Mouse (Mus musculus): ENCODE data around the gene Pim2.
"Not testable (repeated sequence)": the region's sequence is repeated elsewhere in the genome, so short reads cannot be mapped to it uniquely, and the experiment has no call there.

Gene Pim2

DNA sequence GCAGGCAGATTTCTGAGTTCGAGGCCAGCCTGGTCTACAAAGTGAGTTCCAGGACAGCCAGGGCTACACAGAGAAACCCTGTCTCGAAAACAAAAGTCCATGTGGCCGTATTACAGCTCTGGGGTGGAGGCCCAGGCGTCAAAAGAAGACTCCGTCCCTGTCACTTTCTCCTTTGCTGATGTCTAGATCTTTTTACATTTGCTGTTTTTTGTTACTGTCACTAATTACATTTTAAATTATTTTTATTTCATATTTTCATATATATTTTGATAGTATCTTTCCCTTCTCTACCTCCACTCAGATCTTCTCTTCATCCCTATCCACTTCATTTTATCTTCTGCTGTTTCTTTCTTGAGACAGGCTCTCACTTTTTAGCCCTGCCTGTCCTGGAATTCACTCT lies 29.7 kb downstream of the Pim2 start, which contains the start of gene Gm10491:
Gm10491 (minus strand) TSS at position 101 of the 400 bp plus-strand sequence.
- no peak for DNase-seq (ENCODE audit: extremely low read depth, low read depth)

- DNase-seq (ENCODE audit: extremely low read depth, low read depth), result not testable (repeated sequence)
These were observed 31.2 kb downstream of the Pim2 start, which contains the start of gene Gm10490 for GRCm38 (mm10) chrX:7909242-7909641. Gm10490 (plus strand) TSS chrX:7909542.

- DNase-seq (ENCODE audit: extremely low read depth, low read depth), result no peak
These were observed 32.4 kb downstream of the Pim2 start for GRCm38 (mm10) chrX:7910473-7910872.

DNA sequence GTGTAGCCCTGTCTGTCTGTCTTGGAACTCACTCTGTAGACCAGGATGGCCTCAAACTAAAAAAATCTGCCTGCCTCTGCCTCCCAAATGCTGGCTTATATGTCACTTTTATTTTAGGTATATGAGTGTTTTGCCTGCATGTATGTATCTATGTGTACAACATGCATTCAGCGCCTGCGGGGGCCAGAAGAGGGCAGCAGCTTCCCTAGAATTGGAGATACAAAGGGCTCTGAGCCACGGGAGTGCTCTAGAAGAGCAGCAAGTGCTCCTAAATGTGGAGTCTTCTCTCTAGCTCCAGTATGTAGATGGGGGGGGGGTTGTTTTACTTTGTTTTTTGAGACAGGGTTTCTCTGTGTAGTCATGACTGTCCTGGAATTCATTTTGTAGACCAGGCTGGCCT lies 37.6 kb downstream of the Pim2 start:
- not testable (repeated sequence) for DNase-seq (ENCODE audit: extremely low read depth, low read depth)

- not testable (repeated sequence) for DNase-seq (ENCODE audit: extremely low read depth, low read depth)
These were observed 39.9 kb downstream of the Pim2 start for GRCm38 (mm10) chrX:7917960-7918359.

- no peak for DNase-seq (ENCODE audit: extremely low read depth, low read depth)
These were observed 41.7 kb downstream of the Pim2 start, which contains the start of gene Pcsk1n for GRCm38 (mm10) chrX:7919601-7920383. Pcsk1n (plus strand) TSS chrX:7919822.

- no peak for DNase-seq (ENCODE audit: extremely low read depth, low read depth)
These were observed 44.0 kb downstream of the Pim2 start for GRCm38 (mm10) chrX:7922032-7922431.

DNA sequence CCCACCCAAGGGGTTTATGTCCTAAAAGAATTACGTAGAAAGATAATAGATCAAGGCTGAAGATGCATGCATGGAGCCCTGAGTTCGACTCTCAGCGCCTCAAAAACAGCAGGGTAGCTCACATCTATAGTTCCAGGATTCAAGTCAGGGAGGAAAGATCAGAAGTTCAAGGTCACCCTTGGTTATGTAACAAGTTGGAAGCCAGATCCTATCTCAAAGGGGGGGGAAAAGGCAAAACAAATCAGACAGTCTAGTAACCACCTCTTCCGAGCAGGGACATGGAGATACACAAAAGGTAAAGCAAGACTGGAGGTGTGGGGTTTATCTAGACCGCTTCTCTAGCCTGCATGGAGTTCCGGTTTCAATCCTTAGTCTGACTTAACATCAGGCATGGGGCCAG lies 48.2 kb downstream of the Pim2 start:
- no peak for DNase-seq (ENCODE audit: extremely low read depth, low read depth)

DNA sequence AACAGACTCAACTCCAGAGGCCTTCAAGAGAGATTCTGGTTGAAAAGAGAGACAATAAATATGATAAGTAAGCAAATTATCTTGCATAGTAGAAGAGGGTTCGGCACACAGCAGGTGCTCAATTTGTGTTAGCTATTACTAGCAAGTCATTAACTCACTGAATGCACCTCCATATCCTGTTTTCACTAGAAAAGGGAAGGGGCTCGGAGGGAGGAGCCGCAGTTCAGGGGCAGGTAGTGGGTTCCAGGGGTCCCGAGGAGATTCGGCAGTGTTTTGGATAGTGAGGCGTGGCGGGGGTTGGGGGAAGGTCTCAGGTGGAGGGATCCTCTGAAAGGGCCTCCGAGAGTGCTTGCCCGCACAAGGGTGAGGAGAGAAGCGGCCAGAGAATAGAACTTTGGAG lies 49.1 kb downstream of the Pim2 start:
- DNase-seq (ENCODE audit: extremely low read depth, low read depth), result no peak

GRCm38 (mm10) chrX:7928270-7928790 lies 50.3 kb downstream of the Pim2 start, which contains the start of gene Eras:
Eras (minus strand) TSS chrX:7928607.
- no peak for DNase-seq (ENCODE audit: extremely low read depth, low read depth)
